Mouse (Mus musculus) intestine, embryonic 16.5 days (tissue): ENCODE measurements at regions not wholly inside any gene's neighbourhood (a gene's known extent, or its start where the extent isn't known, plus 50 kb on each side); places are given as distances from the start of the nearest gene placed in this dataset.

Experiments used
- ATAC-seq: fragments of 200-750 bp; cut with Nextera tagmentation; 2 replicates; pipeline ENCODE4 v1.8.0; 2017; ENCODE audit warnings: moderate TSS enrichment, moderate library complexity
- H3K27ac ChIP-seq: fragments of 300-500 bp; sonication (generic); 2 replicates; pipeline ENCODE4 v1.5.1; 2014; ENCODE audit warnings: mild to moderate bottlenecking, low read length
- H3K27me3 ChIP-seq: fragments of 300-500 bp; sonication (generic); replicated peaks from 2 replicates; pipeline ENCODE4 v1.6.1; 2014; ENCODE audit warnings: low read length, control low read depth, mixed read lengths; ENCODE audit not compliant: control insufficient read depth, insufficient read depth
- H3K36me3 ChIP-seq: fragments of 300-500 bp; sonication (generic); 2 replicates; pipeline ENCODE4 v1.6.1; 2014; ENCODE audit warnings: low read length, control low read depth; ENCODE audit not compliant: control insufficient read depth, insufficient read depth
- H3K4me1 ChIP-seq: fragments of 300-500 bp; sonication (generic); 2 replicates; pipeline ENCODE4 v1.6.1; 2014; ENCODE audit warnings: low read length, control low read depth, mixed read lengths; ENCODE audit not compliant: control insufficient read depth, insufficient read depth
- H3K4me2 ChIP-seq: fragments of 300-500 bp; sonication (generic); 2 replicates; pipeline ENCODE4 v1.6.1; 2014; ENCODE audit warnings: low read depth, low read length, control low read depth
- H3K4me3 ChIP-seq: fragments of 300-500 bp; sonication (generic); 2 replicates; pipeline ENCODE4 v1.5.1; 2014; ENCODE audit warnings: mild to moderate bottlenecking, low read length
- H3K9ac ChIP-seq: fragments of 300-500 bp; sonication (generic); 2 replicates; pipeline ENCODE4 v1.6.1; 2014; ENCODE audit warnings: low read depth, low read length
- H3K9me3 ChIP-seq: fragments of 300-500 bp; sonication (generic); 2 replicates; pipeline ENCODE4 v1.6.1; 2016; ENCODE audit warnings: low read length, control low read depth; ENCODE audit not compliant: control insufficient read depth
- WGBS: fragments of 180-500 bp; shearing (Covaris S2); extraction: QIAGEN DNeasy Blood & Tissue Kit; methylation state at CpG from one replicate; pipeline ENCODE4 v1.1.7; 2014; 5-methylcytosine and 5-hydroxymethylcytosine counted together

DNA sequence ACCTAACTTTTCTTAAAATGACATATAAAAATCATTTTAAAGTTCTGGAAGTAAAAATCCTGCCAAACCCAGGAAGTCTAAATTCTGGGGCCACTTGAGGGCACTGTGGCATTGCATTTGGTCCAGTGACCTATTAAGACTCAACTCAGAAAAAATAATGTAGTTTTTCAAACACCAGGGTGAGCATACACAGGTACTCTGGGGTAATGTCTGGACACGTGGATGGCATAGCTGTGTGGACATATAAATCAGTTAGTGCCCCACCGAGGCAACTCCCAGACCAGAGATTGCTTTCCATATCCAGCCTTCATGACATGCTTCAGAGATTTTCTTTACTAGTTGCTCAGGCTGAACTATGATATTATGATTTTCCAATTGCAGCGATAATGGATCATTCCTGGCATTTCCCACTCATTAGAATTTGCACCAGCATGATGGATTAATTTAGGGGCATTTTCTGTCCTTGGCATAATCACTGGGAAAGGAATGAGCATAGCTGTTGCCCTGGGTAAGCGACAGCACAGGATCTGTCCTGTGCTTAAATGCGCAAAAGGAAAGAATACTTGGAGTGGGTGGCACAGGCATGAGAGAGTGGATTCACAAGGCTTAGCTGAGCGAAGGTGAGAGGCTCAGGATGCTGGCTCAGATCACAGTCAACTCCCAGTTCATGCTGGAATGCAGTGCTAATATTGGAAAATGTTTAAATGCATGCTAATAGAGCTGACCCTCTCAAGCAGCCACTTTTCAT, 1526.6 kb upstream of the Cdh8 start:
- H3K4me2 ChIP-seq = no peak overlapping the region
- H3K9me3 ChIP-seq = no peaks in the 10 kb centered on the region
- no peak for ATAC-seq
- H3K27ac ChIP-seq = no peak overlapping the region
- H3K4me1 ChIP-seq = no peaks in the 10 kb centered on the region
- no peak overlapping the region for H3K4me3 ChIP-seq
- no peaks in the 10 kb centered on the region for H3K36me3 ChIP-seq
- WGBS = 61% methylated on average over 6 of the region's 6 CpGs
- no peaks in the 10 kb centered on the region for H3K27me3 ChIP-seq
- H3K9ac ChIP-seq = no peak overlapping the region

DNA sequence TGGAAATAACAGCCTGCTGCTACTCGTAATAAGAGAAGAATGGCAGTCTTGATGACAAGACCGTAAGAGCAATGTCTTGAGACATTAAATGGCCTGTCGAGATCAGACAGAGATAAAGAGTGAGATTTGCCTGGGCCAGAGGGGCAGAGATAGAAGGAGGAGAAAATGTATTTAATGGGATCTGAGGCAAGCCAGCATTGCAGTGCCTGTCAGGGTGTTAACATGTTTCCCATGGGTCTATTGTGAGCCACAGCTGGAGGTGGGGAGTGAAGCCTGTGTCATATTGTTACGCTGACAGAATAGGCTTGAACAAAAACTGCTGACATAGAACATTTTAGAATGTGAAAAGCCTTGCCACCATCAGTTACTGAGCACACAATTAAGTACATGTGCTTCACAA, 1523.3 kb upstream of the Cdh8 start:
- 47% methylated on average over 4 of the region's 4 CpGs for WGBS
- ATAC-seq = no peak
- H3K27ac ChIP-seq = no peak overlapping the region
- H3K9ac ChIP-seq = no peak overlapping the region
- no peaks in the 10 kb centered on the region for H3K4me1 ChIP-seq
- H3K36me3 ChIP-seq = no peaks in the 10 kb centered on the region
- H3K4me3 ChIP-seq = no peak overlapping the region
- no peaks in the 10 kb centered on the region for H3K9me3 ChIP-seq
- H3K27me3 ChIP-seq = no peaks in the 10 kb centered on the region
- H3K4me2 ChIP-seq = no peak overlapping the region

DNA sequence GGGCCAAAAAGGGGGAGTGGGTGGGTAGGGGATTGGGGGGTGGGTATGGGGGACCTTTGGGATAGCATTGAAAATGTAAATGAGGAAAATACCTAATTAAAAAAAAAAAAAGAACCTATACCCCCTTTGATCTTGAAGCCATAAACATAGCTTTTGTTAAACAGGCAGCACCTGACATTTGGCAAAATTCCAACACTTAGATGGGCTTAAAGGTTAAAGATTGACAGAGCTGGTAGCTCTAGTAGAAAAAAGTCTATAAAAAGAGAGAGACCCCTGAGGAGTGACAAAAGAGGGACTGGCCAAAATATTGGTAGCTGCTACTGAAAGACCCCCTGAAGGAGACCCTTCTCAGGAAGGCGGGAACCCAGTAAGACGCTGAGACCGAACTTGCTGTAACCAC, 1474.0 kb upstream of the Cdh8 start:
- H3K4me3 ChIP-seq = no peak overlapping the region
- ATAC-seq = peak; percentile 71
- no peak overlapping the region for H3K4me2 ChIP-seq
- H3K9me3 ChIP-seq = no peaks in the 10 kb centered on the region
- H3K9ac ChIP-seq = no peak overlapping the region
- WGBS = 72% methylated on average over 3 of the region's 3 CpGs
- H3K27ac ChIP-seq = no peak overlapping the region
- no peaks in the 10 kb centered on the region for H3K36me3 ChIP-seq
- H3K4me1 ChIP-seq = no peaks in the 10 kb centered on the region
- no peaks in the 10 kb centered on the region for H3K27me3 ChIP-seq

DNA sequence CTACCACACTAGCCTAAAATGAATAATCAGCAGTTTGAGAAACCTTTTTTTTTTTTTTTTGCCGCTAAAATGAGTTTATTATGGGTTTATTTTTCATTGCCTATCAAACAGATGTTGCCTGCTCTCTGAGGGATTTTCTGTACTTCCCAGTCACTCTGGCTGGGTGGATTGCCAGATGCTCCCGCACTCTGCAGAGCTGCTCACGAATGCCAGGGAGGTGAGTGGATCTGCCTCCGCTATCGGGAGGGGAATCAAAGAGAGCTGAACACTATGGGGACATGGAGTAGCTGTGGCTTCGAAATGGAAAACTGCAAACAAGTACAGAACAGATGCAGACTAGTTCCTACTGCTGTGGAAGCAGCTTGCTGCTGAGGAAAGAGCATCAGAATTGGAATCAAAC, 1449.4 kb upstream of the Cdh8 start:
- Histone ChIP-seq H3K9ac (no peak overlapping the region), H3K4me1 (no peaks in the 10 kb centered on the region), H3K27ac (no peak overlapping the region), H3K9me3 (no peaks in the 10 kb centered on the region), H3K4me2 (no peak overlapping the region), H3K27me3 (no peaks in the 10 kb centered on the region), H3K36me3 (no peaks in the 10 kb centered on the region), H3K4me3 (no peak overlapping the region)
- 70% methylated on average over 6 of the region's 6 CpGs for WGBS
- ATAC-seq = no peak

DNA sequence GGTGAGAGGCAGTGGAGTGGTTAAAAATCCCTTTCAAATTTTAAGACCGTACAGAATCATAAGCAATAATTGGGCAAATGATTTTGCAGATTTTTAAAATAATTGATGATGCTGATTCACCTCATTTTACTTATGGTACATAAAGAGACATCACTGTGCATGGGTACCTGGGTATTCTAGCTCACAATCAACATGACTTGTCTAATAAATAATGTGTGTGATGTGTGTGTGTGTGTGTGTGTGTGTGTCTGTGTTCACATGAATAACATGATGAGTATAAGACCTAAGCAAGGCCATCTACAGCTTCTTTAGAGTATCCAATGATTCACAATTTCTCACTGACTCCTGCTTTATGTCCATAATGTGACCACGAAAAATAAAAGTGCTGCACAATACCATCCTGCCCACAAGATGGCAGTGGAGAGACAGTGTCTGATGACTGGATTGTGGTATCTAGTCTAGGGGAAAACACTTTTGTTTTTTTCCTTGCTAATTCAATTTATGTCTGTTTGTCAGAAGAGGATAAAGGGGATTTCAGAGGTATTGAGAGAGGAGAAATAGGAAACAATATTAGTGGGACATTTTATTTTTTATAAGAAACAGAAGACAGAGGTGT, 1434.7 kb upstream of the Cdh8 start:
- H3K9ac ChIP-seq = no peak overlapping the region
- 49% methylated on average over 2 of the region's 2 CpGs for WGBS
- no peaks in the 10 kb centered on the region for H3K27me3 ChIP-seq
- no peaks in the 10 kb centered on the region for H3K9me3 ChIP-seq
- no peaks in the 10 kb centered on the region for H3K36me3 ChIP-seq
- no peak overlapping the region for H3K27ac ChIP-seq
- no peak for ATAC-seq
- H3K4me2 ChIP-seq = no peak overlapping the region
- no peak overlapping the region for H3K4me3 ChIP-seq
- H3K4me1 ChIP-seq = no peaks in the 10 kb centered on the region
